Mouse (Mus musculus): ENCODE results near the gene Dab2ip.

Dab2ip gene

DNA sequence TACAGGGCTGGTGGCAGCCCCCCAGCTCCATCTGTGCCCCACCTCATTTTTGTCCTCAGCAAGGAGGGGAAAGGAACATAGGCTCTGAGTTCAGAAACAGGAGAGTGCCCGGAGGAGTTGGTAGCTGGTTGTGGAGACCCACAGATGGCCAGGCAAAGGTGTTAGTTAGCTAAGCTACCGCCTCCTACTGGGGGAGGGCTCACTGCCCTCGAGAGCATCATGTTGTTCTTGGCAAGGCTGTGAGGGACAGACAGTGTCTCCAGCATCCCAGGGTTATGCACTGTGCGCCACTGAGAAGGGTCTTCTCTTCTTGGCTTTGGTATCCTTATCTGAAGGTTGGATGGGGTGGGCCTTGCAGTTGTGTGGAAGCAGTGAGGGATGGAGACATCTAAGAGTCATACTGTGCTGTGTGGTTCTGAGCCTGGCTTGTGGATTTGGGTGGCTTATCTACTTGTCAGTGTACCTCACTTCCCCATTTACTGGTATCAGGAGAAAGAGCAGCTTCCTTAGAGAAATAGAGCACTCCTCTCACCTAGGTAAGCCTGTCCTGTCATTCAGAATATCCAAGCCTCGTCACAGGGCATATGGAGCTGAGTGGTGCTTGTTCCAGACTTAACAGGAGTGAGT lies 66.4 kb downstream of the Dab2ip start:
- no peak for DNase-seq

DNA sequence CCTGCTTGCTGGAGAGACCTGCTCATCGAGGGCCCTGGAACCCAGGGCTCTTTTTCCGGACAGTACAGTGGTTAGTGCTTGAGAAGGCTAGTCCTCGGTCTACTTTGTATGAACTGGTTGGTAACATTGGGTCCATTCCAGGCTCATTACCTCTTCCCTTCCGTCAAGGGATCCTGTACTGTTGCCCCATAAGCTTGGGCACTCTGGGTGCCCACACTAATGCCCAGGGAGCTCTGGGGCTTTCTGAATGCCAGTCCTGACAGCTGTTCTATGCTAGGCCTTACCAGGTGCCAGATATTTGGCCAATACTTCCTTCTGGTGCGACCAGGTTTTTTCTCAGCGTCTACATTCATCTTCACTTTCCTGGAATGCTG lies 66.9 kb downstream of the Dab2ip start:
- DNase-seq, result no peak

- no peak for DNase-seq
These were observed 67.5 kb downstream of the Dab2ip start for GRCm38 (mm10) chr2:35625526-35625925.

- DNase-seq, result no peak
These were observed 68.2 kb downstream of the Dab2ip start for GRCm38 (mm10) chr2:35626181-35626727.

- no peak for DNase-seq
These were observed 69.3 kb downstream of the Dab2ip start for GRCm38 (mm10) chr2:35627298-35627898.

DNA sequence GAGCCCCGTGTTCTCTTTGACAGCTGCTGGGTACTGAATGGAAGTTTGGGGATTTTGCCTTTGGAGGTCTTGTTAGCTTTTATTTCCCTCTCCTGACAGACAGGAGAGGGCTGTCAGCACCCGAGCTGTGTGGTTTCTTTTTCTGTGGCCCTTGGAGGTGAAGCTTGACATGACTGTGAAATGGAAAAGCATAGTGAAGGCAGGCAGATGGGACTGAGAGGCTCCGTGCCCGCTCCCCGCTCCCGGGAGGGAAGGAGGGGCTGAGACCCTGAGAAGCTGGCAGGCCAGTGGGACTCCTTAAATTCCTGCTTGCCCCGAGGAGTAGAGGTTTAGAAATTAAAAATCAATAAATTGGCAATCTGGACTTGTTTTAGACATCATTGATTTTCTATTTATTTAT lies 70.0 kb downstream of the Dab2ip start:
- DNase-seq, result no peak

GRCm38 (mm10) chr2:35628656-35629055 lies 70.6 kb downstream of the Dab2ip start:
- no peak for DNase-seq

DNA sequence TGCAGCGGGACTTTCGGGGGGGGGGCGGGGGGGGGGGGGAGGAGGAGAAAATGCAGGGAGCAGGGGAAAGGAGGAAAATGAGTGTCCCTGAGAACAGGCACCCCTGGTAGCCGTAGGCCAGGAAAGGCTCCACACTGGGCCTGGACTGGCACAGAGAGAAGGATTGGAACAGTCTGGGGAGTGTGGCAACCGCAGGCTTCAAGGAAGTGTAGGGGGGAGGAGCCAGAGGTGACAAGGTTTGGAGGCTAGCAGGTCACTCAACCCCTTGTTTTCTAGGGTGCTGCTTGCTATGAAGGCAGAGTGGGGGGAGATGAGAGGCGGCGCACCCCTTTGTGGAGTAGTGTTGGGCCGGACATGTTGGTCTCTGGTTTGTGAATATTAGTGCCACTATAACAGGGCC lies 71.1 kb downstream of the Dab2ip start:
- DNase-seq, result no peak

GRCm38 (mm10) chr2:35633392-35633791 lies 75.3 kb downstream of the Dab2ip start:
- DNase-seq, result no peak

DNA sequence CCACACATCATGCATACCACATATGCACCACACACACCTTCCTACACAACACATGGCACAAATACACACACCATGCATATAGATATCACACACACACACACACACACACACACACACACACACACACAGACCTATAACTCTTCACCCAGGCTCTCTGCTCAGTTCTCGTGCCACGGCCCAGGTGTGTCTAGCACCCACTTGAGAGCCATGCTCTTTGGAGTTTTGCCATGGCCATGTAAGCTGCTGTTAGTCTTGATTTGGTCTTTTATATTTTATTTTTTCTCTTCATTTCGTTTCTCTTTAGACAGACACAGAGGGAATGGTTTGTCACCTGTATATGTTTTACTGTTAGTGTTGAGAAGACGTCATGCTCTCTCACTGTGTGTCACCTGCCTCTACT lies 76.9 kb downstream of the Dab2ip start:
- DNase-seq, result no peak

DNA sequence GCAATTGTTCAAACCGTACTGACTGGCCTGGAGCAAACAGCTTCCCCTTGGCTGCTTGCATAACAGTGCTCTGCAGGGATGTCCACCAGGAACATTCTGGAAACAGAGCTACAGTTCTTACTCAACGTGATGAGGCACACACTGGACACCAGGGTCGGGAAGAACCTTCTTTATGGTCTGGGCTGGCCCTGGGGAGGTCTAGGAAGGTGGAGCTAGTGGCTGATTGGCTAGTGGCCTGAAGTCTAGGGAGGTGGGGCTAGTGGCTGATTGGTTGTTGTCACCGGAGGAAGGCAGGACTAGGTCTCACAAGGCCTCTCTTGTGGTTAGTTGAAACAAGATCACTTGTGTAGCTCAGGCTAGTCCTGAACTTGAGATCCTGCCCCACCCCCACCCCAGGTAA lies 77.5 kb downstream of the Dab2ip start:
- no peak for DNase-seq

- DNase-seq, result no peak
These were observed 79.9 kb downstream of the Dab2ip start for GRCm38 (mm10) chr2:35637880-35638535.

- DNase-seq, result no peak
These were observed 81.7 kb downstream of the Dab2ip start for GRCm38 (mm10) chr2:35639799-35640198.

GRCm38 (mm10) chr2:35640576-35640975 lies 82.5 kb downstream of the Dab2ip start:
- peak; percentile 72 for DNase-seq

DNA sequence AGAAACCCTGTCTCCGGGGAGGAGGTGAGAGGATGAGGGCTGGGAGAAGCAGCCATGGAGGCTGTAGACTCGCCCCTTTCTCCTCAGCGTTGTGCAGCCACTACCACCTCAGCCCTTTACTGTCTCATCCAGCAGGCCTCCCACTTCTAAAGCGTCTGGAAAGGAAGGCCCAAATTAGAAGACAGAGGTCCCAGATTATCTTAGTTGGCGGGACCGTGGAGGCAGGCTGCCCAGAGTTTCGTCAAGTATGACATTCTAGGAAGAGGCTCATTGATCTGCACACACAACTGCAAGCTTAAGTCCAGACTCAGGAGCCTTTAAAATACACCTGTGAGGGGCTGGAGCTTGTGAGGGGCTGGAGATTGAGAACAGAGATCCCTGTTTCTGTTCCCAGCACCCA lies 84.2 kb downstream of the Dab2ip start:
- DNase-seq, result no peak

GRCm38 (mm10) chr2:35646553-35646952 lies 88.5 kb downstream of the Dab2ip start:
- DNase-seq, result no peak

- DNase-seq, result peak; percentile 90
These were observed 91.6 kb downstream of the Dab2ip start for GRCm38 (mm10) chr2:35649708-35650107.

- DNase-seq, result peak; percentile 66
These were observed 93.2 kb downstream of the Dab2ip start for GRCm38 (mm10) chr2:35651297-35651731.

DNA sequence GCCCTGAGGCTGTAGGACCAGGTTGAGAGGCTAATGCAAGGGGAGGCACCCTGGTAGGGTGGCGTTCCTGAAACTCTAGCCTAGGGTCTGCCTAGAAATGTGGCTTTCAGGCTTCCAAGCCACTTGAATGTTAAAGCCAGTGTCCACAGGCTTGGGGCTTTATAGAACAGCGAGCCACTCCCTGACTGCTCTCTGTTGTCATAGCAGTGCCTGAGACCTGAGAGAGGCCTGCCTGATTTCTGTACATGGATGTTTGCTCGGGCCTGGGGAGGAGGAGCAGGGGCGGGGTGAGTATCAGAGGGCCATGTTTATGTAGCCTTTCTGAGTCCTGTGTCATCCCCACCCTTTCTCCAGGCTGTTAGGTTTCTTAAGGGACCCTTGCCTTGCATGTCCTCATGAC lies 94.9 kb downstream of the Dab2ip start:
- DNase-seq, result no peak

DNA sequence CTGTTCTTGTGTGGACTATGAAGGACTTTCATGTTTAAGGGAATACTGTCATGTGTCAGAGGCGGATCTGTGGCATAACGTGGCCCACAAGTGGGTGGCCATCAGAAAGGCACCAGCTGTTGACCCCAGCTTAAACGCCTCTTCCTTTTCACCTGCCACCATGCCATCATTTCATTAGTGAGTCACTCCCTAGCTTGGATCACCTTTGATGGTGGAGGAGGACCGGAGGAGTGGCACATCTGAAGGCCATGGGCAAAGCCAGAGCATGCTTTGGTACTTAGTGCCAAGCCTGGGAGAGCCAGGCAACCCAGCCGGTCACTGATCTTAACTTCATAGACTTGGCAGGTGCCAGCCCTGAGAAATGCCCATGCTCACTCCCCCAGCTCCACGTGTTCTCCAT lies 96.7 kb downstream of the Dab2ip start:
- DNase-seq, result no peak

- no peak for DNase-seq
These were observed 97.9 kb downstream of the Dab2ip start for GRCm38 (mm10) chr2:35655996-35656395.

DNA sequence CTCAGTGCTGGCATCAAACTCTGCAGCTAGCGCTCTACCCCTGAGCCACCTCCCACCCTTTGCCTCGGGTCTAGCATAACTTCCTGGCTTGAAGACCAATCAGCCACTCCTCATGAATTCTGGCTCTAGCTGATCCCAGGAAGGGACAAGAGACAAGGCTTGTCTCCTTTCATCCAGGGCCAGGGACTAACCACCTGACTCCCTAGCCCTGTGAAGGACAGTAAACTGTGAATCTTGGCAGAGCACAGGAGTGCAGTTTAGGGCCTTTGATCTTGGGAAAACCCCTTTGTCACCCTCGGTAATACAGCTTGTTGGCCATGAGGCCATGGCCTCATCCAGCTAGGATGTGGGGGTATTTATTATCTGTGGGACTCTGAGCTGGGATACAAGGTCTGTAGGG lies 100.2 kb downstream of the Dab2ip start:
- no peak for DNase-seq

DNA sequence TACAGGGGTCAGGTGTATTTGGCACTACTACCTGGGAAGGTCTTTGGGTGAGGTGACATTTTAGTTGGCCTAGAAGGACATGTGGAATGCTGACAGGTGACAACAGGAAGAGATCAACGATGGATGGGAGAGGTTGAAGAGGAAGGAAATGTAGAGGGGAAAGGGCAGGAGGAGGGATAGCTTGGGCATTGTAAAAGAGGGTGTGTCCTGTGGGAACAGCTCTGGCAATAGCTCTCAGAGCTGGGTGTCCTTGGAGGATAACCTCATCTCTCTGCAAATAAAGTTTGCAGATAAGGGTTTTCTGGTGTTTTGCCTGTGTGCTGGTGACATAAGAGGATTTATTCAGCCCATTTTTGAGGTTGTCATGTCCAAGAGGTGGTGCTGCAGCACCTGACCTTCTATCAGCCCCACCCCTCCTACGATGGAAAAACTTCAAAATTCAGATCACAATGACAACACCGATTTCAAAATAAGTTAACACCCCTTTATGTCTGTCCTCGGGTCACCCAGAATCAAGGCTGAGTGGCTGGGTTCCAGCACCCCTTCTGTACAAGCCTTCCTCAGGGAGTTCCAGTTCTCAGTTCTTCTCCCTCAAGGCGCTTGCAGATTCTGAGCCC lies 101.6 kb downstream of the Dab2ip start:
- no peak for DNase-seq

- DNase-seq, result peak; percentile 97
These were observed 102.9 kb downstream of the Dab2ip start for GRCm38 (mm10) chr2:35660953-35661374.

Measured in right cerebral cortex, postnatal 4 days (tissue).